Mouse (Mus musculus) liver, postnatal 0 days (tissue): ENCODE measurements around the gene Pspn. TPM values are rescaled to one million over a fixed set of nuclear protein-coding genes. Genes with fewer than 3 reads are reported as not detected.
A peak's percentile ranks its signal among the peaks of the same experiment; 100 is the strongest.

Experiments used
- ATAC-seq: fragments of 200-750 bp; cut with Nextera tagmentation; 2 replicates; pipeline ENCODE4 v1.8.0; 2017; ENCODE audit warnings: mild to moderate bottlenecking, moderate library complexity
- DNase-seq: peaks from one replicate; pipeline ENCODE4 v3.0.0-alpha.2; 2016
- H3K27ac ChIP-seq: fragments of 300-500 bp; sonication (generic); 2 replicates; pipeline ENCODE4 v1.5.1; 2014; ENCODE audit warnings: antibody characterized with exemption, moderate library complexity, mild to moderate bottlenecking, low read depth
- H3K27me3 ChIP-seq: fragments of 300-500 bp; sonication (generic); 2 replicates; pipeline ENCODE4 v1.6.1; 2014; ENCODE audit warnings: low read length, control low read depth, mixed read lengths; ENCODE audit not compliant: insufficient read depth
- H3K36me3 ChIP-seq: fragments of 300-500 bp; sonication (generic); replicated peaks from 2 replicates; pipeline ENCODE4 v1.6.1; 2014; ENCODE audit warnings: mild to moderate bottlenecking, control low read depth, low read length, moderate library complexity, mixed read lengths; ENCODE audit not compliant: insufficient read depth
- H3K4me1 ChIP-seq: fragments of 300-500 bp; sonication (generic); 2 replicates; pipeline ENCODE4 v1.6.1; 2014; ENCODE audit warnings: antibody characterized with exemption, mild to moderate bottlenecking, control low read depth; ENCODE audit not compliant: insufficient read depth
- H3K4me2 ChIP-seq: fragments of 300-500 bp; sonication (generic); 2 replicates; pipeline ENCODE4 v1.6.1; 2014; ENCODE audit warnings: low read depth, mild to moderate bottlenecking, low read length, moderate library complexity, mixed read lengths
- H3K4me3 ChIP-seq: fragments of 300-500 bp; sonication (generic); 2 replicates; pipeline ENCODE4 v1.5.1; 2014; ENCODE audit warnings: low read depth, low read length
- H3K9ac ChIP-seq: fragments of 300-500 bp; sonication (generic); replicated peaks from 2 replicates; pipeline ENCODE4 v1.6.1; 2014; ENCODE audit warnings: mild to moderate bottlenecking, moderate library complexity
- H3K9me3 ChIP-seq: fragments of 300-500 bp; sonication (generic); 2 replicates; pipeline ENCODE4 v1.6.1; 2016; ENCODE audit warnings: mild to moderate bottlenecking, control low read depth, low read length, mixed read lengths
- CTCF ChIP-seq: sonication (generic); IDR thresholded peaks from 2 replicates; pipeline ENCODE4 v1.5.1; 2016; ENCODE audit warnings: antibody characterized with exemption, low read depth
- EP300 ChIP-seq: IDR thresholded peaks from 2 replicates; pipeline ENCODE4 v1.6.1; 2016; ENCODE audit warnings: antibody characterized with exemption, low read depth, mild to moderate bottlenecking
- WGBS: fragments of 180-500 bp; shearing (Covaris S2); extraction: QIAGEN DNeasy Blood & Tissue Kit; methylation state at CpG from one replicate; pipeline ENCODE4 v1.1.7; 2014; ENCODE audit not compliant: insufficient replicate concordance; 5-methylcytosine and 5-hydroxymethylcytosine counted together
- polyA plus RNA-seq: library from polyadenylated mRNA; unstranded; fragments of >200 nt; fragmentation: Nextera tagmentation; extraction: Ambion mirVana; gene quantifications from 2 replicates; pipeline ENCODE4 v1.2.1, GENCODE M21; 2015

Gene Pspn
- polyA plus RNA-seq, 1 experiment from 2014 or later: not detected

DNA sequence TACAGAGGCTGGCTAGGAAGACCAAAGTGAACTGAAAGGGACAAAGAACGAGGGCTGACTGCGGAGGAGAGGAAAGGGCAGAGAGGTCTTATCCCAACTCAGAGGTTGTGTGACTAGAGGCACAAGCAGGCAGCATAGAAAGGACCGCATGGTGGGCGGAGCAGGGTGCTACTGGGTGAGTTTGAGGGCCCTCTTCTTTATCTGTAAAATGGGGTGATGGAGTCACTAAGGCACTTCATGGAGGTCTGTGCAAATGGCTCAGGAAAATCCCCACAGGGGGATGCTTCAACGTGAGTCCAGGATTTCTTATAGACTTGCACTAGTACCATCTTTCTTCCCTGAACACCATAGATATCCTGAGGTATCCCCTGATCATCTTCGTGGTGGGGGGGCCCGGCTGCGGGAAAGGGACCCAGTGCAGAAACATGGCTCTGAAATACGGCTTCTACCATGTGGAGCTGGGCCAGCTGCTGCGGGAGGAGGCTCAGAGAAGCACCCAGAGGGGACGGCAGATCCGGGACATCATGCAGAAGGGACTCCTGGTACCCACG, 12.5 kb upstream of the Pspn start:
- 71% methylated on average over 13 of the region's 13 CpGs for WGBS
- DNase-seq (no peak), ATAC-seq (no peak)
- H3K4me2 ChIP-seq: peak overlapping the region; percentile 99
- H3K4me1 ChIP-seq: peaks cover 19% of the 10 kb centered on the region
- H3K9me3 ChIP-seq: no peaks in the 10 kb centered on the region
- TF ChIP-seq EP300: no peak
- TF ChIP-seq CTCF: no peak
- H3K4me3 ChIP-seq: peak overlapping the region; percentile 68
- H3K9ac ChIP-seq: peak overlapping the region; percentile 69
- no peaks in the 10 kb centered on the region for H3K27me3 ChIP-seq
- H3K27ac ChIP-seq: peak overlapping the region; percentile 64
- peaks cover 22% of the 10 kb centered on the region for H3K36me3 ChIP-seq

DNA sequence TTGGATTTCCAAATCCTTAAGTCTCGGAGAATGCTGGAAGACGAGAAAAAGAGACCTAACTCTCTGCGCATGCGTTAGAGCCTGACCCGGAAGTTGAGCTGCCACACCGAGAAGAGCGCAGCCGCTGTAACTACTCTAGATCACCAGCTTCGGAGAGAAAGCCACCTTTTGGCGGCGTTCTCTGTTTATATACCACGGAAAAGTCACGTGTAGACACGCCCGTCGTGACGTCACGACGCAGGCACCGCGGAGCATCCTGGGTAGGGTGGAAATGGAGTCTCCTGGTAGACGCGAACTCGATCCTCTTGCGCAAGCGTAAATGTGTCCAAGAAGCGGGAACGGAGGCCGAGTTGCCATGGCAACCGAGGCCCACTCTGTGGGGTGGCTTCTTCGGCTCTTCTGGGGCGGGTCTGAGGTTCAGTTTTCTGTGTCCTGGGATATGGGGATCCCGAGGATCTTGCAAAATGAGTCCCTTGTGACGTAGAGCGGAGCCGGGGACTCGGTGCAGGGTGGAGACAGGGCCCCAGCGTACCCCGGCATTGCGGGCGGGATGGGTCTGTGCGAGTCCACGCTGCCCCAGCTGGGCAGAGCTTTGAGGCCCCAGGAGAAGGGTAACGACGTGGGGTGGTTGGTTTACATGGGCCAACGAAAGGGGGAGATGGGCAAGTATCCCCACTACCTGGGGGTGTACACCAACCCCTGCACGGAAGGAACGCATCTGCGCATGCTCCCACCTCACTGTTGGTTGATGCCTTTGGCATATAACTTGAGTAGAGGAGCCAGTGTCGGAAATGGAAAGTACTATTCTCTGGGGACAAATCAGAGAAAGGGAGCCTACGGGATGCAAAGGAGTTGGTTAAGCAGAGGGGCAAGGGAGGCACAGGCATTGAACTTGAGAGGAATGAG, 11.7 kb upstream of the Pspn start, which contains the start of the genes Gtf2f1 and Gm17949:
Gene Gtf2f1, minus strand, starts transcription at position 53 of the 906 bp plus-strand sequence.
Gene Gm17949, plus strand, starts transcription at position 234 of the 906 bp plus-strand sequence.
- DNase-seq (peak; percentile 98), ATAC-seq (peak; percentile 90)
- Histone ChIP-seq H3K27ac (peak within 1 kb of the TSS; percentile 74), H3K4me3 (peak within 1 kb of the TSS; percentile 68), H3K36me3 (peaks cover 29% of the 10 kb centered on the region), H3K27me3 (no peaks in the 10 kb centered on the region), H3K4me2 (peak within 1 kb of the TSS; percentile 99), H3K9me3 (no peaks in the 10 kb centered on the region), H3K4me1 (peaks cover 19% of the 10 kb centered on the region), H3K9ac (peak within 1 kb of the TSS; percentile 93)
- under 1% methylated on average over 51 of the region's 51 CpGs for WGBS
- peak; percentile 69; the same call in 1 of the 2 replicates for TF ChIP-seq EP300
- TF ChIP-seq CTCF: peak; percentile 42

DNA sequence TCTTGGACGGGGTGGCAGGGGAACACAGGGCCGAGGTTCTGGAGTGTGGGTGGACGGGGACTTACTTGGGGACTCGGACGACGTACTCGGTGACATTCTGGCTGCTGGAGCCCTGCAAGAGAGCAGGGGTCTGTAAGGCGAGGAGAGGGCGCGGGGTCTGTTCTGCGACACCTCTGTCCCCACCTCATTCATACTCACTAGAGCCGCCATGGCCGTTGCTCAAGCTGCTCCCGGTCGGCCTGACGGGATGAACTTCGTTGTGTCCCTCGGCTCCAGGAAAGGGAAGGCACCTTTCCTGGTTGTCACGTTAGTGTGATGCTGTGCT, 11.1 kb upstream of the Pspn start:
- DNase-seq (no peak), ATAC-seq (peak; percentile 64)
- peak overlapping the region; percentile 93 for H3K9ac ChIP-seq
- 3% methylated on average over 19 of the region's 19 CpGs for WGBS
- H3K27me3 ChIP-seq: no peaks in the 10 kb centered on the region
- no peaks in the 10 kb centered on the region for H3K9me3 ChIP-seq
- peaks cover 19% of the 10 kb centered on the region for H3K4me1 ChIP-seq
- peaks cover 36% of the 10 kb centered on the region for H3K36me3 ChIP-seq
- peak overlapping the region; percentile 74 for H3K27ac ChIP-seq
- H3K4me3 ChIP-seq: peak overlapping the region; percentile 68
- TF ChIP-seq CTCF (no peak), EP300 (no peak)
- peak overlapping the region; percentile 99 for H3K4me2 ChIP-seq

DNA sequence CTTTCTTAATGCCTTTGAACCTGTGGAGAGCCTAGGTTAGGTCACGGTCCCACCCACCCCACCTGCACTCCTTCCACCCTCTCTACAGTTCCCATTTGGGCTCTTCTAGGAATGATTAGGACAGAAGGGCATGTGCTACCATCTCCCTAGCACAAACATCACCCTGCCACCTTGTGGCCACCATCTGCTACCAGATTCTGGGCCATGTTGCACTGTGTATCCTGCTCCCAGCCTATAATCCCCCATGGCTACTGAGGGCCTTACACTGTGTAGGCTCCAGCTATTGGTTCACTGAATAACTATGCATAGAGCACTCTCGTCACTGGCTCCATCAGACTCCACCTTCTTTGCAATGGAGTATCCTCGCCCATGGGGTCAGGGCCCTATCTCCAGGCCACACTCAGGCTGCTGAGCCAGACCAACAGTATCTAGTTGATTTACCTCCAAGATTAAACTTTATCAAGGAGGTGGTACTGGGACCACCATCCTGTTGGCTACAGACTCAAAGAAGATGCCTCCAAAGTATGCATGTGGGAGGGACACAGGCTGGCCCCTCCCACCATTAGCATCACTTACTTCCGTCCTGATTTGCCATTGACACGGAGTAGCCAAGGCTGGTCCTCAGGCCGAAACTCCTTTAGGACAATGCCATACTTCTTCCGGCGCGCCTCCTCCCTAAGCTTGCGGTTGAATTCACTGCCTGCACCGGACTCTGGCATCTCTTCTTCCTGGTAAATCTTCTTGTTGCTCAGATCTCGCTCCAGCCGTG, 7.5 kb upstream of the Pspn start:
- no peak overlapping the region for H3K27ac ChIP-seq
- ATAC-seq (no peak), DNase-seq (no peak)
- no peaks in the 10 kb centered on the region for H3K27me3 ChIP-seq
- no peak overlapping the region for H3K4me2 ChIP-seq
- no peaks in the 10 kb centered on the region for H3K9me3 ChIP-seq
- peaks cover 16% of the 10 kb centered on the region for H3K4me1 ChIP-seq
- H3K36me3 ChIP-seq: peaks cover 62% of the 10 kb centered on the region
- H3K4me3 ChIP-seq: no peak overlapping the region
- peak; percentile 47; the same call in 1 of the 2 replicates for TF ChIP-seq CTCF
- no peak for TF ChIP-seq EP300
- no peak overlapping the region for H3K9ac ChIP-seq
- 87% methylated on average over 13 of the region's 13 CpGs for WGBS

DNA sequence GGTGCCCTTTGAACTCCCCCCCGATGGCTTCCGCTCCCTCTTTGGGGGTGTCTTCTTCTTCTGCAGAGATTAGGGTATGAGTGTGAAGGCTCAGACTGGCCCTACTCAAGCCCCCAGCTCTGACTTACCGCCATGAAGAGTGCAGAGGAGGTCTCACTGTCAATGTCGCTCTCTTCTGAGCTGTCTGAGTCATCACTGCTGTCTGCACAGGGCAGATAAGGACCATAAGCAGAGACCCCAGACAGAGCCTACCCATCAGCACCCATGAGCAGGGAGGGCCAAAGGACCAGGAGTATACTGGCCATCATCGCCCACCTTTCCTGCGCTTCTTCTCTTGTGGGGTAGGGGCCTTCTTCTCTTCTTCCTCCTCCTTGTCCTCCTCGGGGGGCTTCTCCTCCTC, 4.2 kb upstream of the Pspn start:
- Histone ChIP-seq H3K9ac (no peak overlapping the region), H3K27ac (no peak overlapping the region), H3K4me3 (no peak overlapping the region), H3K36me3 (peaks cover 59% of the 10 kb centered on the region), H3K4me1 (no peaks in the 10 kb centered on the region), H3K27me3 (no peaks in the 10 kb centered on the region), H3K4me2 (no peak overlapping the region), H3K9me3 (no peaks in the 10 kb centered on the region)
- no peak for DNase-seq
- peak; percentile 38 for ATAC-seq
- TF ChIP-seq CTCF (no peak), EP300 (no peak)
- 74% methylated on average over 7 of the region's 7 CpGs for WGBS

DNA sequence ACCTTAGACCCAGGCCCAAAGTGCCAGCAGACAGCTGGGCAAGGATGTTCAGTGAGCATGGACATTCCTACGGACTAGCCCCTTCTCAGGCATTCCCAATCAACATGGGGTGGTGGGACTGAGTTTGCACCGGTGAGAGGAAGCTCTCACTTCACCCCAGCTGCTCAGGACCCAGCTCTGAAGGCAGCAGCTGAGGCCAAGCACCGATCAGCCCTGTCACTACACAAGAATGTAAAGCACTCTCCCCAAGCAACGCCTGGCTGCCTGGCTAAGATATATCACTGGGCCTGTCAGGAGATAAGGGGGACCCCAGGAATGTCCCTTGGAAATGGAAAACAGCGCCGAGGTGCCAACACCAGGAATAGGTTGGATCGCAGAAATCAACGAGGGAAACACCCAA, 1.4 kb upstream of the Pspn start:
- no peak for DNase-seq
- Histone ChIP-seq H3K4me3 (no peak overlapping the region), H3K9ac (no peak overlapping the region), H3K4me2 (no peak overlapping the region), H3K27ac (no peak overlapping the region), H3K36me3 (peaks cover 35% of the 10 kb centered on the region), H3K4me1 (peaks cover 8% of the 10 kb centered on the region), H3K27me3 (no peaks in the 10 kb centered on the region), H3K9me3 (no peaks in the 10 kb centered on the region)
- no peak for ATAC-seq
- TF ChIP-seq EP300 (no peak), CTCF (no peak)
- 54% methylated on average over 8 of the region's 8 CpGs for WGBS
